Mouse (Mus musculus) gastrocnemius, postnatal 14 days (tissue): ENCODE measurements at regions not wholly inside any gene's neighbourhood (a gene's known extent, or its start where the extent isn't known, plus 50 kb on each side); places are given as distances from the start of the nearest gene placed in this dataset.

ENCODE experiments used
- DNase-seq: peaks from one replicate; pipeline ENCODE4 v3.0.0; 2021; ENCODE audit warnings: mixed read lengths
- intact Hi-C: fragments of 180-260 bp; cut with DNase I; formaldehyde crosslinking; loops from one replicate; pipeline ENCODE4 v1.15.1; 2025; ENCODE audit warnings: low total_unique reads

- DNase-seq = no peak
Measured at GRCm38 (mm10) chr4:39815620-39816019, 327.3 kb upstream of the Aco1 start.

DNA sequence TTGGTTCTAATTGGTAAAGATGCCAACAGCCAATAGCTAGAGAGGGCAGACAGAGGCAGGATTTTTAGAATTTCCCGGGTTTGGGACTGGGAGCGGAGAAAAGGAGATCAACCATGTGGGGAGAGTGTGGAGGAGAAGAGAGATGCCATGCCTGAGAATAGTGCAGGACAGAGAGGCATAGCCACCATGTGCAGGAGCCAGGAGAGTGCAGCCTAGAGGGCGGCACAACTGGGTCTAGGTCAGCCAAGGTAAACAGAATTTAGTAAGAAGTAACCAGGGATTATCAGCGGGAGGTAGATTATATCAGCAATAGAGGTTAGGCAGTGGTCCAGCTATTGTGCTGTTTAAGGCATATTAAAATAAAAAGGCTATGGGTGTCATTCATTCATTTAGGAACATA, 325.2 kb upstream of the Aco1 start:
- DNase-seq = no peak
- intact Hi-C loops = no loop called here

More at GRCm38 (mm10) chr4:39815620-39816019, 327.3 kb upstream of the Aco1 start:
- intact Hi-C loops = no loop called here

- no peak for DNase-seq
- intact Hi-C loops = no loop called here
Measured at GRCm38 (mm10) chr4:39833634-39834033, 309.2 kb upstream of the Aco1 start.
